Mouse (Mus musculus) limb, embryonic 14.5 days (tissue): ENCODE measurements around the gene Slc17a1. TPM values are rescaled to one million over a fixed set of nuclear protein-coding genes. Genes with fewer than 3 reads are reported as not detected.

Experiments used
- ATAC-seq: fragments of 200-750 bp; cut with Nextera tagmentation; 2 replicates; pipeline ENCODE4 v1.8.0; 2017; ENCODE audit warnings: low read depth, moderate number of reproducible peaks, moderate TSS enrichment; ENCODE audit not compliant: low FRiP score
- DNase-seq: peaks from one replicate; pipeline ENCODE4 v3.0.0-alpha.2; 2015; ENCODE audit warnings: low spot score
- H3K27ac ChIP-seq: fragments of 300-500 bp; sonication (generic); replicated peaks from 2 replicates; pipeline ENCODE4 v1.5.1; 2014; ENCODE audit warnings: low read depth, mild to moderate bottlenecking, low read length, moderate library complexity, mixed read lengths
- H3K27me3 ChIP-seq: fragments of 300-500 bp; sonication (generic); 2 replicates; pipeline ENCODE4 v1.6.1; 2014; ENCODE audit warnings: low read length, mixed read lengths; ENCODE audit not compliant: control insufficient read depth, insufficient read depth
- H3K36me3 ChIP-seq: fragments of 300-500 bp; sonication (generic); 2 replicates; pipeline ENCODE4 v1.6.1; 2014; ENCODE audit warnings: mild to moderate bottlenecking, low read length, moderate library complexity, mixed read lengths; ENCODE audit not compliant: control insufficient read depth, insufficient read depth
- H3K4me1 ChIP-seq: fragments of 300-500 bp; sonication (generic); 2 replicates; pipeline ENCODE4 v1.6.1; 2014; ENCODE audit warnings: antibody characterized with exemption, low read length, mixed read lengths; ENCODE audit not compliant: control insufficient read depth, insufficient read depth
- H3K4me2 ChIP-seq: fragments of 300-500 bp; sonication (generic); replicated peaks from 2 replicates; pipeline ENCODE4 v1.6.1; 2014; ENCODE audit warnings: low read depth, mild to moderate bottlenecking, low read length, moderate library complexity; ENCODE audit not compliant: severe bottlenecking
- H3K4me3 ChIP-seq: fragments of 300-500 bp; sonication (generic); replicated peaks from 2 replicates; pipeline ENCODE4 v1.5.1; 2014; ENCODE audit warnings: low read length
- H3K9ac ChIP-seq: fragments of 300-500 bp; sonication (generic); 2 replicates; pipeline ENCODE4 v1.6.1; 2014; ENCODE audit warnings: mild to moderate bottlenecking, low read depth, low read length, moderate library complexity; ENCODE audit not compliant: severe bottlenecking
- H3K9me3 ChIP-seq: fragments of 300-500 bp; sonication (generic); 2 replicates; pipeline ENCODE4 v1.6.1; 2016; ENCODE audit warnings: low read length; ENCODE audit not compliant: control insufficient read depth
- POLR2A ChIP-seq: fragments of 200-500 bp; IDR thresholded peaks from 2 replicates; pipeline ENCODE4 v1.8.0; 2012; ENCODE audit warnings: inconsistent platforms, mild to moderate bottlenecking, moderate library complexity, borderline replicate concordance; ENCODE audit not compliant: insufficient read depth, insufficient read length; ENCODE audit errors: extremely low read depth
- WGBS: fragments of 180-500 bp; shearing (Covaris S2); extraction: QIAGEN DNeasy Blood & Tissue Kit; methylation state at CpG from one replicate; pipeline ENCODE4 v1.1.7; 2014; 5-methylcytosine and 5-hydroxymethylcytosine counted together
- microRNA-seq: library from miRNA; unstranded; fragments of <30 nt; microRNA quantifications from one replicate; pipeline ENCODE4, GENCODE M21; 2016
- polyA plus RNA-seq, 2 experiments: library from polyadenylated mRNA; depleted of rRNA in 1 of 2; stranded (reverse) in 1 of 2; unstranded in 1 of 2; fragments of >200 nt; fragmentation: Nextera tagmentation in 1 of 2; extraction: Ambion mirVana in 1 of 2; gene quantifications; 2 replicates each; pipeline versions ENCODE4 v1.2.1 to v1.2.3; 2012 to 2014

The Slc17a1 gene
- polyA plus RNA-seq, 2 experiments = 0.04 TPM; not detected in 1

GRCm38 (mm10) chr13:23934211-23934520 is 66.6 kb downstream of the Slc17a1 start, which contains the start of gene Hist1h2aa:
TSS of gene Hist1h2aa (plus strand) at chr13:23934462.
- no peak for ATAC-seq

GRCm38 (mm10) chr13:23938699-23939098 is 71.1 kb downstream of the Slc17a1 start:
- no peaks in the 10 kb centered on the region for H3K4me1 ChIP-seq
- H3K9ac ChIP-seq = no peak overlapping the region
- no peaks in the 10 kb centered on the region for H3K9me3 ChIP-seq
- no peak overlapping the region for H3K4me2 ChIP-seq
- ATAC-seq (no peak), DNase-seq (no peak)
- no peaks in the 10 kb centered on the region for H3K27me3 ChIP-seq
- no peak overlapping the region for H3K4me3 ChIP-seq
- WGBS = 96% methylated on average over 1 of the region's 1 CpGs
- H3K36me3 ChIP-seq = no peaks in the 10 kb centered on the region
- TF ChIP-seq POLR2A = no peak
- no peak overlapping the region for H3K27ac ChIP-seq

More at GRCm38 (mm10) chr13:23934211-23934520, 66.6 kb downstream of the Slc17a1 start, which contains the start of gene Hist1h2aa:
- H3K4me3 ChIP-seq = no peak within 1 kb of the TSS
- TF ChIP-seq POLR2A = no peak
- no peak for DNase-seq
- H3K9me3 ChIP-seq = no peaks in the 10 kb centered on the region
- H3K4me1 ChIP-seq = peaks cover 5% of the 10 kb centered on the region
- 94% methylated on average over 10 of the region's 10 CpGs for WGBS
- no peak within 1 kb of the TSS for H3K4me2 ChIP-seq
- no peak within 1 kb of the TSS for H3K27ac ChIP-seq
- H3K9ac ChIP-seq = no peak within 1 kb of the TSS
- H3K27me3 ChIP-seq = no peaks in the 10 kb centered on the region
- no peaks in the 10 kb centered on the region for H3K36me3 ChIP-seq

GRCm38 (mm10) chr13:23940291-23940690 is 72.7 kb downstream of the Slc17a1 start:
- H3K4me2 ChIP-seq = no peak overlapping the region
- TF ChIP-seq POLR2A = no peak
- no peaks in the 10 kb centered on the region for H3K9me3 ChIP-seq
- no peak overlapping the region for H3K27ac ChIP-seq
- H3K36me3 ChIP-seq = no peaks in the 10 kb centered on the region
- H3K4me3 ChIP-seq = no peak overlapping the region
- H3K27me3 ChIP-seq = no peaks in the 10 kb centered on the region
- H3K4me1 ChIP-seq = no peaks in the 10 kb centered on the region
- H3K9ac ChIP-seq = no peak overlapping the region
- ATAC-seq (no peak), DNase-seq (no peak)
- 56% methylated on average over 6 of the region's 6 CpGs for WGBS

- Histone ChIP-seq H3K4me3 (no peak overlapping the region), H3K27ac (no peak overlapping the region), H3K4me1 (peaks cover 6% of the 10 kb centered on the region; the same call in 1 of the 2 replicates), H3K9ac (no peak overlapping the region), H3K27me3 (no peaks in the 10 kb centered on the region), H3K4me2 (no peak overlapping the region), H3K36me3 (no peaks in the 10 kb centered on the region), H3K9me3 (no peaks in the 10 kb centered on the region)
- no peak for TF ChIP-seq POLR2A
- no peak for ATAC-seq
- DNase-seq = no peak
- 39% methylated on average over 2 of the region's 2 CpGs for WGBS
Measured at GRCm38 (mm10) chr13:23942861-23943260, 75.3 kb downstream of the Slc17a1 start.

Small RNA genes lying within 50 kb of the gene (microRNA-seq; reads per million reads assigned to microRNA genes)
- gene Gm44344 = not detected

Other genes starting within 250 kb of the Slc17a1 start
- gene Hist1h2be, start 246.6 kb upstream of the Slc17a1 start, polyA plus RNA-seq (2012; rRNA removed) = 3.0 and 3.4 TPM in 2 replicates
- 1.2 and 1.5 TPM in 2 replicates for gene Hist1h2be, start 246.6 kb upstream of the Slc17a1 start, polyA plus RNA-seq (2014; fragmentation: Nextera tagmentation; extraction: Ambion mirVana)
- gene Hist1h1e, start 245.2 kb upstream of the Slc17a1 start, polyA plus RNA-seq (2012; rRNA removed) = 7.4 and 7.7 TPM in 2 replicates
- gene Hist1h1e, start 245.2 kb upstream of the Slc17a1 start, polyA plus RNA-seq (2014; fragmentation: Nextera tagmentation; extraction: Ambion mirVana) = 15.8 and 16.4 TPM in 2 replicates
- gene Hist1h2ac, start 183.8 kb upstream of the Slc17a1 start, polyA plus RNA-seq (2012; rRNA removed) = 1.6 and 2.7 TPM in 2 replicates
- 0.65 and 0.78 TPM in 2 replicates for gene Hist1h2ac, start 183.8 kb upstream of the Slc17a1 start, polyA plus RNA-seq (2014; fragmentation: Nextera tagmentation; extraction: Ambion mirVana)
- gene Hist1h2bc, start 183.6 kb upstream of the Slc17a1 start, polyA plus RNA-seq (2012; rRNA removed) = 48.2 and 49.5 TPM in 2 replicates
- gene Hist1h2bc, start 183.6 kb upstream of the Slc17a1 start, polyA plus RNA-seq (2014; fragmentation: Nextera tagmentation; extraction: Ambion mirVana) = 34.9 and 44.4 TPM in 2 replicates
- 0.20 and 0.33 TPM in 2 replicates for gene Hist1h1t, start 171.9 kb upstream of the Slc17a1 start, polyA plus RNA-seq (2012; rRNA removed)
- 0.21 TPM in 1 of 2 replicates, not detected in the other for gene Hist1h1t, start 171.9 kb upstream of the Slc17a1 start, polyA plus RNA-seq (2014; fragmentation: Nextera tagmentation; extraction: Ambion mirVana)
- 5.6 and 10.0 TPM in 2 replicates for gene Hist1h4c, start 169.3 kb upstream of the Slc17a1 start, polyA plus RNA-seq (2012; rRNA removed)
- 8.7 and 10.2 TPM in 2 replicates for gene Hist1h4c, start 169.3 kb upstream of the Slc17a1 start, polyA plus RNA-seq (2014; fragmentation: Nextera tagmentation; extraction: Ambion mirVana)
- 3.6 and 4.5 TPM in 2 replicates for gene Hfe, start 156.9 kb upstream of the Slc17a1 start, polyA plus RNA-seq (2012; rRNA removed)
- gene Hfe, start 156.9 kb upstream of the Slc17a1 start, polyA plus RNA-seq (2014; fragmentation: Nextera tagmentation; extraction: Ambion mirVana) = 9.3 and 10.5 TPM in 2 replicates
- gene Hist1h1c, start 128.9 kb upstream of the Slc17a1 start, polyA plus RNA-seq (2012; rRNA removed) = 23.7 and 28.5 TPM in 2 replicates
- gene Hist1h1c, start 128.9 kb upstream of the Slc17a1 start, polyA plus RNA-seq (2014; fragmentation: Nextera tagmentation; extraction: Ambion mirVana) = 24.7 and 27.5 TPM in 2 replicates
- 41.4 and 92.0 TPM in 2 replicates for gene Hist1h3c, start 122.1 kb upstream of the Slc17a1 start, polyA plus RNA-seq (2012; rRNA removed)
- 8.1 and 12.0 TPM in 2 replicates for gene Hist1h3c, start 122.1 kb upstream of the Slc17a1 start, polyA plus RNA-seq (2014; fragmentation: Nextera tagmentation; extraction: Ambion mirVana)
- gene Hist1h2bb, start 121.0 kb upstream of the Slc17a1 start, polyA plus RNA-seq (2012; rRNA removed) = 13.5 and 15.9 TPM in 2 replicates
- 1.2 and 1.4 TPM in 2 replicates for gene Hist1h2bb, start 121.0 kb upstream of the Slc17a1 start, polyA plus RNA-seq (2014; fragmentation: Nextera tagmentation; extraction: Ambion mirVana)
- 37.1 and 40.4 TPM in 2 replicates for gene Hist1h2ab, start 116.6 kb upstream of the Slc17a1 start, polyA plus RNA-seq (2012; rRNA removed)
- gene Hist1h2ab, start 116.6 kb upstream of the Slc17a1 start, polyA plus RNA-seq (2014; fragmentation: Nextera tagmentation; extraction: Ambion mirVana) = 39.0 and 40.1 TPM in 2 replicates
- 52.4 and 65.5 TPM in 2 replicates for gene Hist1h3b, start 115.5 kb upstream of the Slc17a1 start, polyA plus RNA-seq (2012; rRNA removed)
- gene Hist1h3b, start 115.5 kb upstream of the Slc17a1 start, polyA plus RNA-seq (2014; fragmentation: Nextera tagmentation; extraction: Ambion mirVana) = 6.5 and 12.4 TPM in 2 replicates
- 20.0 and 26.6 TPM in 2 replicates for gene Hist1h4b, start 110.7 kb upstream of the Slc17a1 start, polyA plus RNA-seq (2012; rRNA removed)
- 4.4 and 6.6 TPM in 2 replicates for gene Hist1h4b, start 110.7 kb upstream of the Slc17a1 start, polyA plus RNA-seq (2014; fragmentation: Nextera tagmentation; extraction: Ambion mirVana)
- 10.1 and 16.1 TPM in 2 replicates for gene Hist1h4a, start 106.5 kb upstream of the Slc17a1 start, polyA plus RNA-seq (2012; rRNA removed)
- gene Hist1h4a, start 106.5 kb upstream of the Slc17a1 start, polyA plus RNA-seq (2014; fragmentation: Nextera tagmentation; extraction: Ambion mirVana) = 0.84 and 0.90 TPM in 2 replicates
- gene Hist1h3a, start 105.4 kb upstream of the Slc17a1 start, polyA plus RNA-seq (2012; rRNA removed) = 39.9 and 88.3 TPM in 2 replicates
- gene Hist1h3a, start 105.4 kb upstream of the Slc17a1 start, polyA plus RNA-seq (2014; fragmentation: Nextera tagmentation; extraction: Ambion mirVana) = 7.8 and 8.6 TPM in 2 replicates
- 4.7 and 5.4 TPM in 2 replicates for gene Hist1h1a, start 104.1 kb upstream of the Slc17a1 start, polyA plus RNA-seq (2012; rRNA removed)
- 3.6 and 4.8 TPM in 2 replicates for gene Hist1h1a, start 104.1 kb upstream of the Slc17a1 start, polyA plus RNA-seq (2014; fragmentation: Nextera tagmentation; extraction: Ambion mirVana)
- gene Trim38, start 97.8 kb upstream of the Slc17a1 start, polyA plus RNA-seq (2012; rRNA removed) = 0.04 and 0.13 TPM in 2 replicates
- gene Trim38, start 97.8 kb upstream of the Slc17a1 start, polyA plus RNA-seq (2014; fragmentation: Nextera tagmentation; extraction: Ambion mirVana) = not detected in 2 replicates
- gene Slc17a2, start 60.8 kb upstream of the Slc17a1 start, polyA plus RNA-seq (2012; rRNA removed) = 0.01 TPM in 1 of 2 replicates, not detected in the other
- not detected in 2 replicates for gene Slc17a2, start 60.8 kb upstream of the Slc17a1 start, polyA plus RNA-seq (2014; fragmentation: Nextera tagmentation; extraction: Ambion mirVana)
- 0.20 and 0.29 TPM in 2 replicates for gene Slc17a3, start 28.3 kb upstream of the Slc17a1 start, polyA plus RNA-seq (2012; rRNA removed)
- gene Slc17a3, start 28.3 kb upstream of the Slc17a1 start, polyA plus RNA-seq (2014; fragmentation: Nextera tagmentation; extraction: Ambion mirVana) = 0.39 and 0.44 TPM in 2 replicates
- not detected in 2 replicates for gene Slc17a4, start 47.3 kb downstream of the Slc17a1 start, polyA plus RNA-seq (2012; rRNA removed)
- not detected in 2 replicates for gene Slc17a4, start 47.3 kb downstream of the Slc17a1 start, polyA plus RNA-seq (2014; fragmentation: Nextera tagmentation; extraction: Ambion mirVana)
- gene Hist1h2ba, start 66.4 kb downstream of the Slc17a1 start, polyA plus RNA-seq (2012; rRNA removed) = not detected in 2 replicates
- not detected in 2 replicates for gene Hist1h2ba, start 66.4 kb downstream of the Slc17a1 start, polyA plus RNA-seq (2014; fragmentation: Nextera tagmentation; extraction: Ambion mirVana)
- not detected in 2 replicates for gene Hist1h2aa, start 66.7 kb downstream of the Slc17a1 start, polyA plus RNA-seq (2012; rRNA removed)
- gene Hist1h2aa, start 66.7 kb downstream of the Slc17a1 start, polyA plus RNA-seq (2014; fragmentation: Nextera tagmentation; extraction: Ambion mirVana) = not detected in 2 replicates
- gene Scgn, start 123.5 kb downstream of the Slc17a1 start, polyA plus RNA-seq (2012; rRNA removed) = 0.13 and 0.20 TPM in 2 replicates
- 0.12 TPM in 1 of 2 replicates, not detected in the other for gene Scgn, start 123.5 kb downstream of the Slc17a1 start, polyA plus RNA-seq (2014; fragmentation: Nextera tagmentation; extraction: Ambion mirVana)